Mouse (Mus musculus) brain, embryonic 14.5 days (tissue): ENCODE data around the gene Qrich2.

Experiments used
- CTCF ChIP-seq: fragments of 200-500 bp; IDR thresholded peaks from 2 replicates; pipeline ENCODE4 v1.5.1; 2012; ENCODE audit warnings: inconsistent platforms, mild to moderate bottlenecking, moderate library complexity, borderline replicate concordance; ENCODE audit not compliant: insufficient read depth, insufficient read length; ENCODE audit errors: extremely low read depth
- POLR2A ChIP-seq: fragments of 200-500 bp; IDR thresholded peaks from 2 replicates; pipeline ENCODE4 v1.6.1; 2012; ENCODE audit warnings: mild to moderate bottlenecking, inconsistent platforms, borderline replicate concordance; ENCODE audit not compliant: poor library complexity, insufficient read depth, insufficient read length, severe bottlenecking; ENCODE audit errors: extremely low read depth

- no peak for TF ChIP-seq POLR2A
- no peak for TF ChIP-seq CTCF
Observed at GRCm38 (mm10) chr11:116470896-116471295, 4.9 kb upstream of the Qrich2 start.
